Mouse (Mus musculus) kidney, adult 9 months (tissue): Measurements from ENCODE around the gene Spag9.

Experiments
- DNase-seq: peaks from one replicate; pipeline ENCODE4 v3.0.0; 2022

Gene Spag9

DNA sequence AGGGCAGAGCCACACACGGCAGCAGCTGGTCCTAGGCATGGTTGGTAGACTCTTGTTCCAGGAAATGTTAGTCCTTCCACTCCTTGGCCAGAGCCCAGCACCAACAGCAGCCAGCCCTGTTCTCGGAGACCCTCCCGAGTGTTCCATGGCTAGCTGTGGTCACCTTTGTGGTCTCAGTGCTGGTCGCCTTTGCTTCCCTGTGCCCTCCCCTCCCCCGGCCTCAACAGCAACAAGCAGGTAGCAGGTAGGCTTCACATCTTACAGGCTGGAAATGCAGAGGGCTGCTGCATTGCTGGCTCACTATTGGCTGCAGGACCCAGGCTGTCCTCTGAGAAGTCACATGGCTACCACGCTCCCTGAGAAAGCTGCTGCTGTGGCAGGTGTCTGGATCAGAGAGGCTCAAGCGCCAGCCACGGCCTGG is 139.7 kb downstream of the Spag9 start:
- peak; percentile 63 for DNase-seq

DNA sequence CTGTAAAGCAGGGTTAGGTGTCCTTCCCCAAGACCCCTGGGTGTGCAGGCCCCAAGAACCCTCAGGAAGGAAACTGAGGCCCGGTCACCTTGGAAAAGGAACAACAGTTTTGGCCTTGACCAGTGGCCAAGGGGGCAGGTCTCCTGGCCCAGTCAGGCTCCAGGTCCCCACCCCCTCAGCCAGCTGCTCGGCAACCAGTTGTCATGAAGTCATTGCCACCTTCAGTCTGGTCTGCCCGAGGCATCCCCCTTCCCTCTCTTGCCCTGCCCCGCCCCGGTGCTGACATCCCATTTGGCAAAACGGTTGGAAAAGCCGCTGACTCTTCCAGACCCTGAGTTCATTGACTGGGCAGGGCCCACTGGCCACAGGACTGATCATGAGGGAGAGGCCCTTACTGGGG is 140.8 kb downstream of the Spag9 start:
- DNase-seq, result peak; percentile 82

DNA sequence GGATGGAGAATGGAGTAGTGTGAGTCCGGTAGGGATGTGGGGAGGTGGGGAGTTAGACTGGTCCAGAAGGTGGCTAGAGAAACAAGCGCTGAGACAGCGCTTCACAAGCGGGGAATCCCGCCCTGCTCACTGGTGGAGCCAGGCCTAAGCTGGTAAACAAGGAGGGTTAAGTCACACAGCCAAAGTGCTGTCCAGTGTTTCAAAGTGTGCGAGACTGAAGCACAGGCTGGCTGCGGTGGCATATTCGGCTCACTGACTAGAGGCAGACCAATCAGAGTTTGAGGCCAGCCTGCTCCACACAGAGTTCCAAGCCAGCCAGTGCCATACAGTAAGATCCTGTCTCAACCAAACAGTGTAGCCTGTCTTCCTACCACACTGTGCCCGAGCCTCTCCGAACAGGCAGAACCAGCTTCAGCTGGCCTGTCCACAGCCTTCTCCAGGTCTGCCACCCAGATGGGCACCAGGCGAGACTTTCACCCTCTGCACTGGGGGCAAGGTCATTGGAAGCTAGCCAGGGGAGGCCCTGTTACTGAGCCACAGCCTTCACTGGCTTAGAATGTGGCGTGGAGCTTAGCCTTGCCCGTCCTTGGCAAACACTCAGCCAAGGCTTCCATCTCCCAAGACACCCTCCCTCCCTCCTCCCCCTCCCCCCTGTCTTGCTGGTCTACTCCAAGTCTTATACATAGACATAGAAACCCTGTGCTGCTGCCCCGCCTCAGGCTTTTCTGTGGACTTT is 141.6 kb downstream of the Spag9 start:
- DNase-seq, result peak; percentile 98

DNA sequence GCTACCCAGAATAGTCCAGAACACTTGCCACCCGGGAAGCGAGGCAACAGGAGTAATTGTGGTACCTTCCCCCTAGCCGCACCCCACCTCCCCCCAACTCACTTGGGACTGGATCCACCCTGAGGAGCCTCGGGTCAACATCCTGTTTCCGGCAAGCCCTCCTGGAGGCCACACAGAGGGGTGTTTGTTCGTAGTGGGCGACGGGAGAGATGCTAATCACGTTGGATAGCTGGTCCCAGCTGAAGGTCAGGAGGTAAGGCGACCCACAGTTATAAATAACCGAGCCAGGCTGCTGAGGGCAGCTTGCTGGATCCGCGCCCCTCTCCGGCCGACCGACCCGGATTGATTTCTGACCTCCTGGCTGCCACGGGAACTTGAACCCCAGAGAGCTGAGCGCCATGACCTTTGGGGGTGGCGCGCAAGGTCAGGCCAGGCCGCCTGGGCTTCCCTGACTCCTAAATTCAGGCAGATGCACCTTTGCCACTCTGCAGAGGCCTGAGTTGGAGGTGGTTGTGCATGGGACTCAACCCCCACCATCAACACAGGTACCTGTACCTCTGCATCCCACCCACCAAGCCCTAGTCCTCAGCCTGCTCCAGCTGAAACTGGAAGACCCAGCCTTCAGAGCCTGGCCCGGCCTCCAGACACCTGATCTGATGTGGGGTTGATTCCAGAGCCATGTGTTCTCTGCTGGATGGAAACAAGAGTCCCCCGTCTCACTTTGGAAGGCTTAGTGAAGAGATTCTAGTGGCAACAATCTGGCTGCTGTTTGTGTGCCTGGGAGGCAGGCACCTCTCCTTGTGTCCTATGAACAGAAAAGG is 142.7 kb downstream of the Spag9 start:
- peak; percentile 90 for DNase-seq

DNA sequence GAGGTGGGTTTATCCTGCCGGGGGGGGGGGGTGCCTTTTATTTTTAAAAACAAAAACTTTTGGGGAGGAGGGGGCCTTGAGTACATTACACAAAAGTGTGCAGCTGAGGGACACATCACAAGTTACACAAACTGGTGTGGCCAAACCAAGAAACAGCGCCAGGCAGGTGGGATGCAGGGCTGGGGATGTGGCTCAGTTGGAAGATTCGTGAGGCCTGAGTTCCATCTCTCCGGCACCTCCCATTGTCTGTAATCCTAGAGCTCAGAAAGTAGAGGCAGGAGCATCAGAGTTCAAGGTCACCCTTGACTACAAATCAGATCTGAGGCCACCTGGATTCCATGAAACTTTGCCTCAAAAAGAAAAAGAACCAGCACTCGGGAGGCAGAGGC is 143.3 kb downstream of the Spag9 start:
- peak; percentile 15 for DNase-seq

DNA sequence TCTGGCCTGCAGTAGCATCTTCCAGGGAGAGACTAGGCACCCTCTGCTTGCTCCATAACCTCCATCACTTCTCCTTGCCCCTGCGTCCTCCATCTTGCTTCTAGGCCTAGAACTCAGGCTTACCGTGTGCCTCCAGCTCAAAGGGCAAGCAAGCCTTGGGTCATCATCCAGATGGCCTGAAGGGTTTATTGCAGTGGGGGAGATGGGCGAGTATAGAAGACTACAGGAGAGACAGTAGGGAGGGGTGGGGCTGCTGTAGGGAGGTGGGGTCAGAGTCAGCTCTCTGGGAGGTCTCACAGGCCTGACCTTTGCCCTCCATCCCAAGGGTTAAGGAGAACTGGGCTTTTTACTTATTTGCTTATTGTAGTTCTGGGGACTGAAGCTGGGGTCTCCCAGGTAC is 144.6 kb downstream of the Spag9 start:
- DNase-seq, result no peak

DNA sequence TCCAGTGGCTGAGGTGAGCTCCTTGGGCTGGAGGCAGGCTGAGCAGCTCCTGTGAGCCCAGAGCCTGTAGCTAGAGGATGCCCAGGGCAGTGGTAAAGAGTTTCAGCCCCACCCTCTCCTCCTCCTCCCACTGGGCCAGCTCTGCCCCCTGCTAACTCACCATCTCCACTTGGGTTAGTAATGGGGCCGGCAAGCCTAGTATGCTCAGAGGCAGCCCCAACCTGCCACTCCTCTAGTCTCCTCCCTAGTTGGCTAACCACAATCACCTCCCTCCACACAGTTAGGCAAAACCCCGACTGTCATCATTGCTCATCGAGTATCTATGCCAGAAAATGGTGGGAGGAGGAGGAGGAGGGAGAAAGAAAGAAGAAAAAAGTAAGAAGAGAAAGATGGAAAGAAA is 145.7 kb downstream of the Spag9 start:
- DNase-seq, result no peak

DNA sequence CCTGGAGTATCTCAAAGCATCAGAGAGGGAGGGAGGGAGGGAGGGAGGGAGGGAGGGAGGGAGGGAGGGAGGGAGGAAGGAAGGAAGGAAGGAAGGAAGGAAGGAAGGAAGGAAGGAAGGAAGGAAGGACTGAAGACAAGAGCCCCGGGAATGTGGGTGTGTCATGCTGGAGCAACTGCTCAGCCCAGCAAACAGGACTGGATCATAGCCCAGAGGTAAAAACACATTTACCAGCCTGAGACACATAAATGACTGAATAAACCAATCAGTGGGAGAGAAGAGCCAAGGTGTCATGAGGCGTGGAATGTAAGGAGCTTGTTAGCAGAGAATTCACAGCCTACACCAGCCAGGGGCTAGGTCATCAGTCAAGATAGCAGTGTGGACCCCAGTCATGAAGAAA is 147.4 kb downstream of the Spag9 start:
- DNase-seq, result no peak

DNA sequence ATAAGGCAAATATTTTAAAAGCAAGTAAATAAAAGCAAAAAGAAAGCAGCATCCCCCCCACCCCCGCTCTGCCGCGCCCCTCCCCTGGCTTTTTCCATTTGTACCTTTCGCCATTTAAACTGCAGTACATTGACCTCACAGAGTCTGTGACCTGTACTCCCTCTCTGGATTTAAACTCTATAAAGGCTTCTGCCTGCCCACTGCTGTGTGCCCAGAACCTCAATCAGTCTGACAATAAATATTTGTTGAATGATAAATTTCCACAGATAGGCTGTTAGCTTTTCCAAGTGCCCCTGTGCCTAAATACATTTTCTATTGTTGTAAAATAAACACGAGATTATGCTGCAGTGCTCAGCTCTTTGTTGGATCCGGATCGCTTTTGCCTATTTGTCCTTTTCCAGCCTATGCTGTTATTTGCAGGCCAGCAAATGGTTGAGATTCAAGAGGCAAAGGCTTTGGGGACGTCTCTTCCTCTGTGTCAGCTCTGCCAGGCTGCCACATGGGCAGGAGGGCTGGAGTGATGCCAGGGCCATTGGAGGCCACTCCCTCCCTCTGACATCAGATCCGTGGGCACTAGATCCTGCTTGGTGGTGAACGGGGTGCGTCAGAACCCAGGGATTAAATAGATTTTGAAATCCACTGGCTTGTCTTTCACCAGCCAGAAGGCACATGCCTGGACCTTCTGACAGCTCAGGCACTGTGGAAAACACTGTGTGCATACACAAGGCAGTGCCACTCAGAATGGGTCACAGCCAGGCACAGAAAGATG is 149.1 kb downstream of the Spag9 start:
- DNase-seq, result peak; percentile 89

DNA sequence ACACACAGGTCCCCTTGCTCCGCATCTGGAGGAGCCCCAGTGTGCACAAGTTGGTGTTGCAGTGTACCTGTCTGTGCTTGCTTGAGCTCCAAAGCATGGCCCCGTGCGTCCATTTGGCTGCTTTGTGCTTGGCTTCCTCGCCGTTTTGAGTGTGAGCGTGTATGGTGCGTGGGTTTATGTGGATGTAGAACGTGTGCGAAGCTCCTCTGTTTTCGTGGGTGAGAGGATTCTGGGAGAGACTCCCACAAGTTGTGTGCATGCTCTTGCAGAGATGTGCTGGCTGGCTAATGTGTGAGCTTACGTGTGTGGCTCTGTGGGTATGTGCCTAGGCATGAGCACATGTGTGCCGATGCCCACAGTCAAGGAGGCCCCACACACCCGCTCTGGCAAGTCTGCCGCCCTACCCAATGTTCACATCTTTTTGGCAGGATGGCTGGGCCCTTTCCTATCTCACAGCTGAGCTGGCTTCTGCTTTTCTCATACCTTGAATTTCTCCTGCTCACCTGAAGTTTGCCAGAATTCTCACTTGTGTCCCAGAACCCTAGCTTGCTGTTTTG is 150.2 kb downstream of the Spag9 start:
- DNase-seq, result no peak

DNA sequence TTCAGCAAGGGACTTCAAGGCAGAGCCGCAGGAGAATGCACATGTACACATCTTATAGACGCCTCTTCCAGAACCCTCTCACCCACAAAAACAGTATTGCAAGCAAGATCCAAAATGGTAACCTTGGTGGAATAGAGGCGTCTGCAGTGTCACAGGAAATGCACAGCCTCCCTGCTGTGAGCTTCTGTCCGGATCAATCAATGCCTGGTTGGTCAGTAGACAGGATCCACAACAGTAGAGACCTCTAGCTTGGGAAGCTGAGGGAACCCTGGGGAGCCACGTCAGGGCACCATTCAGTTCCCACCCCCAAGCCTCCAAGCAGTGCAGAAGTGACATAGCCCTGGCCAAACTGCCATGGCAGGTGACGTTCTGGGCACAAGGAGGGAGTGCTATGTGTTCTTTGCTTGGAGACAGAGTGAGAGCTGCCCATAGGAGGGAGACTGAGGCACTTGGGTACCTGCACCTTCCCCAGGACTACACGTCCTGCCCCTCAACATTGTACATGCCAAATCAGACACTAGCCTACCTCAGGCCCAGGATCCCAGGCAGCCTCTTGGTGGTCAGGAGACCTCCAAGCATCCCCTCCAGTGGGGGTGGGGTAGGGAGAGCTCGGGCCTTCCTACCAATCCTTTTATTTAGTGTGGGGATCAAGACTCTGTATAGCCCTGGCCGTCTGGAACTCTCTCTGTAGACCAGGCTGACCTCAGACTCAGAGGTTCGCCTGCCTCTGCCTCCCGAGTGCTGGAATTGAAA is 151.0 kb downstream of the Spag9 start:
- DNase-seq, result no peak

DNA sequence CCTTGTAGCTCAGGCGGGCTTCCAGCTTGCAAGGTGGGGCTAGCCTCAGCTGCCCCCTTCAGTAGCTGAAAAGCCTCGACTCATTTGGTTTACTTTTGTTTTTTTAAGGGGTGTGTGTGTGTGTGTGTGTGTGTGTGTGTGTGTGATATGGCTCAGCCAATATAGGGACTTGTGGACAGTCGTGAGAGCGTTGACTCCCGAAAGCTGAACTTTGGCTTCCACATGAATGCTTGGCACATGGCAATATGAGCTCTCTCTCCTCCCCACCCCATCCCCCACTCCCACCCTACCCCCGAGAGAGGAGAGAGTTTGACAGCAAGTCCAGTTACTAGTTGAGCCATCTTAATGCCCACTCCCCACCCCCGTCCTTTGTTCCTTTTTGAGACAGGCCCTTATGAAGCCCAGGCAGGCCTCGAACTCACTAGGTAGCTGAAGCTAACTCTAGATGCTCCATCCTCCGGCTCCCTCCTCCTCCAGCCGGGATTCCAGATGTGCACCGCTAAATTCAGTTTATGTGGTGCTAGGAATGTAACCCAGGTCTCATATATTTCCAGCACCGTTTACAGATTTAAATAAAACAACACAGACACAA is 152.3 kb downstream of the Spag9 start:
- no peak for DNase-seq

DNA sequence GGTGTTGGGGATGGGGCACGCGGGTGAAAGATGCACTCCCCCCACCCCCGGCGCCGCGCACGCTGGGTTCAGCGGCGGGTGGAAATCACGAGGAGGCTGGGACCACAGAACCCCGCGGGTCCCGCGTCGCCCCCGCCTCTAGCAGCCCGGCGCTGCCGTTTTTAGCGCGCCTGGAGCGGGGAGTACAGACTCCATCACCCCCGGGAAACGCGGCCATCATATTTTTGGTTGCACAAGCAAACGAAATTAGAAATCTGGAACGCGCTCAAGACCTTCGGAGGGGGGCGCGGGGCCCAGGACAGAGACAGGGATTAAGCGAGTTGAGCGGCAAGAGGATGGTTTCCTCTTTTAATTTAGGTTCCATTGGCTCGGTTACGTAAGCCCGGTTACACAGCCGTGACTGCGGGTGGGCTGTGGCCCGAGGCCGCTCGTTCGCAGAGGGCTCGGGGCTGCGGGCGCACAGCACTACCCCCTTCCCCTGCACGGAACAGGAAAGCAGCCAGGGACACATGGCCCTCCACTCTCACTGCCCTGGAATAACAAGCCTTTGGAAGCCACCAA is 153.1 kb downstream of the Spag9 start:
- DNase-seq, result no peak

DNA sequence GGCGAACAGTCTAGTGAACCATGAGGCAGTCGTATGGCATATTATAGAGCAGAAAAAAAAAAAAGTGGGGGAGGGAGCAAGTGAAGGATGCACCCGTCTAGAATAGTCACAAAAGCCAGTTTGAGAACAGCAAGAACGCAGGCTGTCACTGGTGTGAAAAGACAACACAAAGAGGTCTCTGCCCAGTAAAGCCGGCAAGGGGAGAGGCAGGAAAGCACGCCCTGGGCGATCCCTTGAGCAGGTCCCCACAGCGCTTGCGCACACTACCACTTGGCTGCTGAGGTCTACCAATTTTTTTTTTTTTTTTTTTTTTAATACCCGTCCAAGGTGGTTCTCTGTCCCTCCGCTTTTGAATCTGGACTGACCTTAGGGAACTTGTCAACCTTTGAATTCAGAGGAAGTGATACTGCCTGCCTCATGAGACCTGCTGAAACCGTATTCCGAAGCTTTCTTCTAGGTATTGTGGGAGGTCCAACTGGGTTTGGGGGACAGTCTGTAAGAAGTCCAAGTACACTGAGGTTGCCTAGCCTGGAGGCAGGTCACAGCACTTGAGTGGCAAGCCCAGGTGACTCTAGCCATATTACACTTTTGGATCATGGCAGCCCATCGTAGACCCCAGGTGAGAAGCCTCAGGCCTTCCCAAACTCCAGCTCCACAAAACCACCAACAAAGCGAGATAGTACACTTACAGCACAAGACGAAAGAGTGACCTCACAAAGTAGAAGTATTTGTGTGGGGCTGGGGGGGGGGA is 153.8 kb downstream of the Spag9 start:
- DNase-seq, result no peak

DNA sequence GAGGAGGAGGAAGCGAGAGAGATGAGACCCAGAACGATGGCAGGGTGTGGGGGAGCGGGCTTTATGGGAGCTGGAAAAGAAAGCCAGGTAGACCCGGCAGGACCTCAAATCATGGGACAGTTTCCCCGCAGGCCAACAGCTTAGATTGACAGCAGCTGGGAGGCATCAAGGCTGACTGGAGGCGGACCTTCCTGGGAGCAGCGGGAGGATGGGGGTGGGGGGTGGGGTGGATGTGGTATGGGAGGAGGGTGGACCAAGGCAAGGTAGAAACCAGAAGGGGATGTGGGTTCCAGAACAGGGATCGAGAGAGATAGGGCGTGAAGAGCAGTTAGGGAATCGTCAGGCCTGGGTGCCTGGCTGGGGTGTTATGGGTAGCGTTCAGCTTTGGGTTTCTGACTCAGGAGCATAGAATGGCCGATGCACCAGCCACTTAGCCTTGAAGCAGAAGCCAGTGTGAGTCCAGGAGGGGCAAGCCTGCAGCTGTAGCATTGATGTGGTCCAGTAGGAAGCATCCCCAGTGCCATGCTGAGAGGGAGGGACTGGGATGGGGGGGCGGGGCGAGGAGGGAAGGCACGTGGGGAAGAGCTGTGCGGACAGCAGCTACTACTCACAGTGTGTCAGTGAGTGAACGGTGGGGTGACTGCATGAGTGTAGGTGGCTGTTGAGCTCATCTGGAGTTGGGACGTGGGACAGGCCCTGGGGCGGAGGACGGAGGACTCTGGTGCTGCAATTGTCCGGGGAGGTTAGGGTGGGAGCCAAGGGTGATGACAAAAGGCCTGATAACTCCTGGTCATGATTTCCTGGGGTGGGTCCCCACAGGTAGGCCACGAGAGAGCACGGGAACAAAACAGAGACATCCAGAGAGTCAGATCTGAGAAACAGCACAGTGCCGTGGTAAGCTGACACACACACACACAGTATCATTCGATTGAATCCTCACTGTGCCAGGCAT is 154.9 kb downstream of the Spag9 start:
- DNase-seq, result no peak

DNA sequence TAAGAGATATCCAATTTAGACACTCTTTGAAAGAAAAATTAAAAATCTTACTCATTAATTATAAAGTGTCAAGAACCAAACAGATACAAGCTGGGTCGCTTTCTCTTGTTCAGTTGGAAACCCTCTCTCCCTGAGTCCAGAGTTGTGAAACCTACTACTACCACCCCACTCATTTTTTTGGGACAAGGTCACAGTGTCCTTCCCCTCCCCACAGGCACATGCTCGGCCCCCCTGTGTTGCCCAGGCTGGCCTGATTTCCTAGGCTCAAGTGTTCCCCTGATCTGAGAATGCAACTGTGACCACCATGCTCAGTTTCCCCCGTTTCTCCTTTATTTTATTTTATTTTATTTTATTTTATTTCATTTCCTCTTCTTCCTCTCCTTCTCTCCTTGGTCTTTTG is 158.3 kb downstream of the Spag9 start:
- DNase-seq, result no peak

DNA sequence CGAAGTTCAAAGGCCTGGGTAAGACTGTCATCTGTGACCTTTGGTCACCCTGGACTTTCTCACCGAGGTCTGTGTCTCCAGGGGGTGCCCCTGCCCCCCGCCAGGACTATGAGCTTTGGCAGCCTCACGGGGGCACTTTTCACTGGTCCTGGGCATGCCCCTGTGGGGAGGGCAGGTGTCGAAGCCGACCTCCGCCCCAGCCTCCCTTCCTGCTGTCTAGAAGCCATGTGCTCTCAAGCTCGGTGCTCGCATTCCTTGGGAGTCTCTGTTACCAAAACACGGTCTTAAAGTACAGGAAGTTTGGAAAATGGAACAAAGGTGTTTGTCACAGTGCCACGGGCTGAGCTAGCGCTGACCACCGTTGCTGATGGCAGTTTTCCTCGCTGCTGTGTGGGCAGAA is 162.6 kb downstream of the Spag9 start:
- peak; percentile 97 for DNase-seq

DNA sequence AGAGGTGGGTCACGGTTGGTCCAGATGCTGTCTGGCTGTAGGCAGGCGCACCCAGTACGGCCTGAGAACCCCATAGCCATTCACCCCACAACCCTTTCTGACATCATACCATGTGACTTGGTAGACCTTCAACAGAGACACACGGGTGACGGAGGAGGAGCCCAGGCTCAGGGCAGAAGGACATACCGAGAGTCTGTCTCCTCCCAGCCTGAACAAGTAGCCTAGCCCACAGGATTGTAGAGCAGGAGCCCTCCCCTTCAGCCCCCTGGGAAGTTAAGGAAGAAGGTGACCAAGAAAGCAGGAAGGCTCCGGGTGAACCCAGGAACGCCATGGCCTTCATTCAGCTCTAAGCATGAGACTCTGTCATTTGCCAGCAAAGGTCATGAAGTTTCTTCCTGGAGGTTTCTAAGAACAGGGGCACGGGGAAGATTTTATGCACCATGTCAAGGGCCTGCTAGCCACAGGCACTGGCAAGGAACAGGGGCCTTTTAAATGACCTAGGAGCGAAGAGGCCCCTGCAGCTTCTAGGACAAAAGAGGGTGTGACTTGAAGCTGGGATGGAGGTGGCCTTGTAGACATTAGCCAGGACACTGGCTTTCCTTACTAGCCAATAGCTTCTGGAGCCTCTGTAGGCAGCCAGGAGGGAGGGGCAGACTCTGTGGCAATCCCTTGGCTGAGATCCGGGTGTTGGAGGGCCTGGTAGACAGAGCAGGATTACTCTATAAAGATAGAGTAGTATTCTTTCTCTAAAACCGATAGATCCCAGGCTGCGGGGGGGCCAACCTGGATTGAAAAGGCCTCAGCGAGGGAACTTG is 163.4 kb downstream of the Spag9 start:
- peak; percentile 82 for DNase-seq

DNA sequence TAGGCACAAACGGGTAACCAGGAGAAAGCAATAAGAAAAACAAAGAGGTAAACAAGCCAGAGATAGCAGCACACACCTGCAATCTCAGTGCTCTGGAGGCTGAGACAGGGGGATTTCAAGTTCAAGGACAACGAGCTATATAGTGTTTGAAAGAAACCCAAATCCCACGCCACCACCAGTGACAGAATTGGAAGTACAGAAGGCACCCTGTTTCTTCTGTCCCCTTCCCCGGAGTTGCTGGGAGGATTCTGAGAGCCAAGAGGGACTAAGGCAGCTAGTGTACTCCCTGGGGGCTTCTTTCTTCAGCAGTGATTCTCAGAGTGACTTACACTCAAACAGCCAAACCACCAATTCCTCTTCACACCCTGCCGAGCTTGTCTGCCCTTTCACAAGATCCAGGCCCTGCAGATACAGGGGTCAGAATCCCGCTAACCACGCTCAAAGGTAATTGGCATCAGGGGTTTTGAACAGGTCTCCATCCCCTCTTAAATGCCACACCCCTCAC is 164.1 kb downstream of the Spag9 start:
- no peak for DNase-seq
